Mouse (Mus musculus) testis, postnatal 10 days (tissue): ENCODE results near the gene Dnaic2.

Experiments used
- DNase-seq: peaks from one replicate; pipeline ENCODE4 v3.0.0; 2021; ENCODE audit warnings: low spot score

The Dnaic2 gene

DNA sequence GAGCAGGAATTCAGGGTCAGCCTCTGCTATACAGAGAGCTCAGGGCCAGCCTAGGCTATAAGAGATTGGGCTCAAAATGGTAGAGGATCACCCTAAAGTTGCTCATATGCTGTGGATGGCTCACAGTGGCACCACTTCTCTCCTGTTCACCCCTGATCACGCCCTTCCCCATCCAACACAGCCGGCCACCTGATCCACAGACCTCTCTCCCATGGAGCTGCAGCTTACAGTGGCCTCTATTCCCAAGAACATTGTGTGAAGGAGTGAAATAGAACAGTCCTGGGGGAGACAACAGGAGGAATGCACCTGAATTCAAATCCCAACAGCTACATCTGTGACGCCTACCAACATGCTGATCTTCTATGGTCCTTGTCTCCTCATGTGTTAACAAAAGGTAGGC is 71.4 kb downstream of the Dnaic2 start, which contains the start of gene Gpr142:
TSS of gene Gpr142 (plus strand) at position 301 of the 400 bp plus-strand sequence.
- no peak for DNase-seq

DNA sequence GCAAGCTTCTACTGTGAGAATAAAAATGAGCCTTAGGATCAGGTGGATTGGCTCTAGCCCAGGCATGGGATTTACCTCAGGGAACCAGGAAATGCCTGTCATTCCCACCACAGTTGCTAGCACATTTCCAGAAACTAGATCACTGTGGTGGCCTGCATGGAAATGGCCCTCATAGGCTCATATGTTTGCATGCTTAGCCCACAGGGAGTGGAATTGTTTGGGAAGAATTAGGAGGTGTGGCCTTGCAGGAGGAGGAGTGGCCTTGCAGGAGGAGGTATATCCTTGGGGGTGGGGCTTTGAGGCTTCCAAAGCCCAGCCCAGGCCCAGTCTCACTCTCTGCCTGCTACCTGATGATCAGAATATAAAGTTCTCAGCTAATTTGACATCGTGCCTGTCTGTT is 74.7 kb downstream of the Dnaic2 start:
- DNase-seq, result no peak

DNA sequence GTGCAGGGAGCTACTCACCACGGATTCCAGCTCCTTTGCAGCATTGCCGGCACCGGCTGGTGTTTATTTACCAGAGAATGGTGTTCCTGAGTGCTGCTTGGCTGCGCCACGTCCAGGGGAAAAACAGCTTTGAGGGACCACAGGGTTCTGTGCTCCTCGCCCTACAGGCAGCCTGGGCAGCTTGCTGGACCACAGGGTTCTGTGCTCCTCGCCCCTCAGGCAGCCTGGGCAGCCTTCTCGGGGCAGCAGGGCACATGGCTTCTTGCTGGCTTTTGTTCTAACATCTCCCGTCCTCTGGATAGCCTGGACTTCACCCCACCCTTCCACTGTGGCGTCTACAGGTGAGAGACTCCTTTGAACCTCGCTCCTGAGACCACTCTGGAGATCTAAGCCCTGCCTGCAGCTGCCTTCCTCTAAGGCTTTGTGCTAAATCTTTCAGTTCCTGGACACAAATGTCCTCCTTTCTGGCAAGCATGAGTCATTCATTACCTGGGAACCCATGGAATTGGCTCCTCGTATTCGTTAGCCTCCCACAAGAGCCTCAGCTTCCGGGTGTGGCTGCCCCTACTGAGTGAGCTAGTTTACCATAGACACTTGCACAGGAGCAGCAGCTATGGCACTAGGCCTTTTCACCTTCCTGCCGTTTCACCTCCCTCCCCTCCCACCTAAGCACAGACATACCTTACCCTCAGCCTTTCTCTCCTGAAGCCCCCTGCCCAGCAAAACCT is 75.5 kb downstream of the Dnaic2 start:
- DNase-seq, result no peak

DNA sequence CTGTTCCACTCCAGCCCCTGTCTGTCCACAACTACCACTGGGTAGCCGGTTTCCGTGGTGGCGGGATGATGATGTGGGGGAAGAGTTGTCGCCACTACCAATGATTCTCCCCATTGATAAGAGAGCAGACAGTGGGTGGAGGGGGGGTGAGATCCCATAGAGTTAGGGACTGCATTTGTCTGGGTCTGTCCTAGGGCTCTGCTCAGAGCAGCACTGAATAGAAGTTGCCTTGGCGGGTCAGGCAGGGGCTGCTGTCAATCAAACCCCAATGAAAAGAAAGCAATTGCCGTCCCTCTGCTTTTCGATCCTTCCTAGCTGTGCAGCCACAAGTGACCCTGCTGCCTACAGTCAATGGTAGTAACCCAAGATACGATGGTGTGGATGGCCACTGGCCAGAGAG is 76.8 kb downstream of the Dnaic2 start:
- DNase-seq, result no peak

DNA sequence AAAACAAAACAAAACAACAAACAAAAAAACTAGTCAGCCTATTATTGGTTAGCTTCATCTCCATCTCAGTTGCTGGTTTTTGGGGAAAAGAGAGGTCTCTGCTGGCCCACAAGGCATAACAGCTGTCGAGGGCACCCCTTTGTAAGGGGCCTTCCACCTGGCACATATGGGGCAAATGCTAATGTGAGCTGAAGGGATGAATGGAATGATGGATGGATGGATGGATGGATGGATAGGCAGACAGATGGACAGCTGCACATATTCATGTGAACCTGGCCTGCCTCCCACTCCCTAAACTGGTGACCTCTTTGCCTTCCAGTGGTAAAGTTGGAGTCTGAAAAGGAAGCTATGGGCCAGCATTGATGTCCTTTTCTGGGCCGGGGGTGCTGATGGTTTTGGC is 79.8 kb downstream of the Dnaic2 start:
- no peak for DNase-seq
